In genomic region chr11:71052554-71052953, GRCm38 (mm10) we compare ENCODE assay signal across 10 mouse cellular contexts. TPM values are rescaled to one million over a fixed set of nuclear protein-coding genes. Genes with fewer than 3 reads are reported as not detected.
DNase-seq lines count a peak whose midpoint lies in the region; ATAC-seq and TF ChIP-seq lines count a peak whose summit lies in the region.
"Had no signal": no experiment of that assay in that cellular context is flagged by ENCODE, and none has a peak within 500 bp of the region (broad histone marks: within the 10 kb centered on the region; RNA-seq: fewer than 3 reads in every experiment).

No protein-coding gene starts in this region.

- no peak overlapping the region for H3K27ac ChIP-seq in intestine, postnatal 0 days (ENCODE audit: low read depth, low read length)
- H3K27ac ChIP-seq in intestine, embryonic 16.5 days (ENCODE audit: low read length) = no peak overlapping the region
- no peak overlapping the region for H3K27ac ChIP-seq in CH12.LX (ENCODE audit: insufficient read depth, low read depth)
- H3K27ac ChIP-seq: embryonic facial prominence, embryonic 13.5 days had no signal

- TF ChIP-seq EP300 in CH12.LX (IDR thresholded peaks at IDR 0.05; ENCODE audit: low read length) = no peak

- peak; percentile 74 for TF ChIP-seq CTCF in intestine, postnatal 0 days (IDR thresholded peaks at IDR 0.05; ENCODE audit: low read depth)
- peak; percentile 50 to 83 for TF ChIP-seq CTCF in CH12.LX (conservative IDR thresholded peaks at IDR 0.05 in 1 of 2, IDR thresholded peaks at IDR 0.05 in 1 of 2; ENCODE audit: low read depth in 2 of 2, low read length in 2 of 2)

- in situ Hi-C loops in CH12.LX (cut with MboI; ENCODE audit: low pct_ligation_motif_present, low pct_unique_long_range_greater_than_20kb, low sequenced_read_pairs) = no loop called here

- H3K27me3 ChIP-seq in intestine, postnatal 0 days (replicated peaks; ENCODE audit: control insufficient read depth, insufficient read depth, low read length) = no peaks in the 10 kb centered on the region
- no peaks in the 10 kb centered on the region for H3K27me3 ChIP-seq in intestine, embryonic 16.5 days (replicated peaks; ENCODE audit: control insufficient read depth, insufficient read depth, low read length)
- no peaks in the 10 kb centered on the region for H3K27me3 ChIP-seq in CH12.LX (replicated peaks)
- H3K27me3 ChIP-seq: embryonic facial prominence, embryonic 13.5 days had no signal

- H3K9ac ChIP-seq in intestine, postnatal 0 days (ENCODE audit: low read depth, low read length) = no peak overlapping the region
- no peak overlapping the region for H3K9ac ChIP-seq in intestine, embryonic 16.5 days (ENCODE audit: low read depth, low read length)
- H3K9ac ChIP-seq in CH12.LX (ENCODE audit: insufficient read depth, low read depth) = no peak overlapping the region
- H3K9ac ChIP-seq: embryonic facial prominence, embryonic 13.5 days had no signal

- dilution Hi-C loops in CH12.LX (cut with MboI; ENCODE audit: extremely low pct_ligation_motif_present, extremely low pct_unique_long_range_greater_than_20kb, low sequenced_read_pairs) = no loop called here

- no peaks in the 10 kb centered on the region for H3K4me1 ChIP-seq in intestine, postnatal 0 days (replicated peaks; ENCODE audit: control insufficient read depth, insufficient read depth, low read length)
- H3K4me1 ChIP-seq in intestine, embryonic 16.5 days (ENCODE audit: control insufficient read depth, insufficient read depth, low read length) = no peaks in the 10 kb centered on the region
- H3K4me1 ChIP-seq in CH12.LX (ENCODE audit: control insufficient read depth in 1 of 2, insufficient read depth in 2 of 2) = peaks cover 0 to 2% of the 10 kb centered on the region in 2 experiments; a peak in 1 of 4 replicates
- H3K4me1 ChIP-seq: embryonic facial prominence, embryonic 13.5 days had no signal

- ATAC-seq in intestine, postnatal 0 days = no peak
- ATAC-seq in intestine, embryonic 16.5 days = no peak
- ATAC-seq in megakaryocyte-erythroid progenitor cell, adult 5-6 weeks (replicated peaks; ENCODE audit: low FRiP score, low TSS enrichment, poor library complexity, severe bottlenecking) = no peak

- peak; percentile 94 for TF ChIP-seq RAD21 in CH12.LX (IDR thresholded peaks at IDR 0.05; ENCODE audit: low read depth, low read length)

- TF ChIP-seq POLR2A in CH12.LX (IDR thresholded peaks at IDR 0.05; ENCODE audit: low read depth, low read length) = no peak

- H3K36me3 ChIP-seq in intestine, postnatal 0 days (ENCODE audit: control insufficient read depth, insufficient read depth) = no peaks in the 10 kb centered on the region
- no peaks in the 10 kb centered on the region for H3K36me3 ChIP-seq in intestine, embryonic 16.5 days (ENCODE audit: control insufficient read depth, insufficient read depth, low read length)
- H3K36me3 ChIP-seq in CH12.LX (replicated peaks in 1 of 2; ENCODE audit: control insufficient read depth in 1 of 2, insufficient read depth in 1 of 2, low read length in 1 of 2) = no peaks in the 10 kb centered on the region
- H3K36me3 ChIP-seq: embryonic facial prominence, embryonic 13.5 days had no signal

- H3K4me3 ChIP-seq in intestine, postnatal 0 days (ENCODE audit: low read depth, low read length) = no peak overlapping the region
- no peak overlapping the region for H3K4me3 ChIP-seq in intestine, embryonic 16.5 days (ENCODE audit: low read length)
- no peak overlapping the region for H3K4me3 ChIP-seq in CH12.LX (replicated peaks in 1 of 3; ENCODE audit: low read depth in 2 of 3, low read length in 2 of 3, poor library complexity in 1 of 3)
- H3K4me3 ChIP-seq: embryonic facial prominence, embryonic 13.5 days had no signal

- H3K9me3 ChIP-seq in intestine, postnatal 0 days (ENCODE audit: control insufficient read depth) = no peaks in the 10 kb centered on the region
- no peaks in the 10 kb centered on the region for H3K9me3 ChIP-seq in intestine, embryonic 16.5 days (ENCODE audit: control insufficient read depth, low read length)
- H3K9me3 ChIP-seq in CH12.LX (replicated peaks; ENCODE audit: low read length) = no peaks in the 10 kb centered on the region
- H3K9me3 ChIP-seq: embryonic facial prominence, embryonic 13.5 days had no signal

- no peak overlapping the region for H3K4me2 ChIP-seq in intestine, postnatal 0 days (replicated peaks; ENCODE audit: low read depth)
- H3K4me2 ChIP-seq in intestine, embryonic 16.5 days (ENCODE audit: low read depth, low read length) = no peak overlapping the region
- no peak overlapping the region for H3K4me2 ChIP-seq in CH12.LX (ENCODE audit: insufficient read depth, low read depth, poor library complexity, severe bottlenecking)
- H3K4me2 ChIP-seq: embryonic facial prominence, embryonic 13.5 days had no signal

- peak; percentile 11 for DNase-seq in adrenal gland, adult 2 months
- no peak for DNase-seq in adrenal gland, postnatal 4 days (ENCODE audit: low spot score in 2 of 2)
- peak; percentile 51 for DNase-seq in CH12.LX (ENCODE audit: extremely low read depth)
- DNase-seq in induced T-regulatory cell, adult 2 months (ENCODE audit: low read depth) = peak; percentile 59
- no peak for DNase-seq in ovary, postnatal 14 days (ENCODE audit: low spot score)
- DNase-seq: kidney, adult 11 months had no signal

- no peaks in the 10 kb centered on the region for H3K79me2 ChIP-seq in CH12.LX (replicated peaks; ENCODE audit: control insufficient read depth, extremely low read depth, insufficient read depth, poor library complexity, severe bottlenecking)

- WGBS in intestine, postnatal 0 days = 0% methylated on average over 1 of the region's 1 CpGs
- 3% methylated on average over 1 of the region's 1 CpGs for WGBS in intestine, embryonic 16.5 days

TF ChIP-seq in CH12.LX, 34 proteins besides CTCF, POLR2A, EP300 and RAD21:
- TF ChIP-seq MAFK (IDR thresholded peaks at IDR 0.05; ENCODE audit: insufficient replicate concordance, low read length) (no peak), SMC3 (IDR thresholded peaks at IDR 0.05; ENCODE audit: low read depth, low read length) (peak; percentile 64)

RNA-seq across cellular contexts. Expression of gene 6330403K07Rik, which starts 19.2 kb away (rescaled TPM):
- total RNA-seq in adrenal gland, adult 2 months (2021) = 10 to 100 TPM in 1 of 2 experiments, 1 to 10 TPM in 1; 7.8 to 13.8 TPM
- polyA plus RNA-seq in adrenal gland, adult 2 months (2012; rRNA removed) = 7.4 and 9.2 TPM in 2 replicates
- total RNA-seq in adrenal gland, postnatal 4 days (2021) = 10 to 100 TPM; 24.6 to 28.5 TPM
- 17.6 and 20.4 TPM in 2 replicates for polyA plus RNA-seq in intestine, postnatal 0 days (2015; fragmentation: Nextera tagmentation; extraction: Ambion mirVana)
- polyA plus RNA-seq in intestine, embryonic 16.5 days (2015; fragmentation: Nextera tagmentation; extraction: Ambion mirVana) = 45.2 and 51.0 TPM in 2 replicates
- not detected in 2 replicates for total RNA-seq in CH12.LX (2012; rRNA removed)
- not detected in 2 replicates for total RNA-seq in CH12.LX (2014; rRNA removed)
- polyA plus RNA-seq in CH12.LX (2012; ENCODE audit: insufficient read length, low read depth) = 0.20 TPM in 1 of 2 replicates, not detected in the other
- total RNA-seq in megakaryocyte-erythroid progenitor cell, adult 5-6 weeks (2014; fragmentation: Nextera tagmentation) = not detected in 2 replicates
- total RNA-seq in megakaryocyte-erythroid progenitor cell, adult 5-6 weeks (2017) = not detected in 2 replicates

RNA-seq across cellular contexts. Expression of gene Derl2, which starts 32.9 kb away (rescaled TPM):
- 10 to 100 TPM; 81.4 to 86.1 TPM for total RNA-seq in adrenal gland, adult 2 months (2021)
- polyA plus RNA-seq in adrenal gland, adult 2 months (2012; rRNA removed) = 8.4 and 9.1 TPM in 2 replicates
- 10 to 100 TPM; 43.2 to 44.1 TPM for total RNA-seq in adrenal gland, postnatal 4 days (2021)
- polyA plus RNA-seq in intestine, postnatal 0 days (2015; fragmentation: Nextera tagmentation; extraction: Ambion mirVana) = 76.0 and 77.4 TPM in 2 replicates
- 65.8 and 66.4 TPM in 2 replicates for polyA plus RNA-seq in intestine, embryonic 16.5 days (2015; fragmentation: Nextera tagmentation; extraction: Ambion mirVana)
- total RNA-seq in CH12.LX (2012; rRNA removed) = 32.7 and 44.2 TPM in 2 replicates
- total RNA-seq in CH12.LX (2014; rRNA removed) = 132 TPM in 2 replicates
- 85.9 and 95.0 TPM in 2 replicates for polyA plus RNA-seq in CH12.LX (2012; ENCODE audit: insufficient read length, low read depth)
- total RNA-seq in megakaryocyte-erythroid progenitor cell, adult 5-6 weeks (2014; fragmentation: Nextera tagmentation) = 14.4 and 18.8 TPM in 2 replicates
- 31.0 and 39.3 TPM in 2 replicates for total RNA-seq in megakaryocyte-erythroid progenitor cell, adult 5-6 weeks (2017)

RNA-seq across cellular contexts. Expression of gene Mis12, which starts 33.1 kb away (rescaled TPM):
- total RNA-seq in adrenal gland, adult 2 months (2021) = 10 to 100 TPM; 16.8 to 22.5 TPM
- polyA plus RNA-seq in adrenal gland, adult 2 months (2012; rRNA removed) = 0.71 and 1.2 TPM in 2 replicates
- 10 to 100 TPM; 17.9 to 22.7 TPM for total RNA-seq in adrenal gland, postnatal 4 days (2021)
- 10.3 and 11.2 TPM in 2 replicates for polyA plus RNA-seq in intestine, postnatal 0 days (2015; fragmentation: Nextera tagmentation; extraction: Ambion mirVana)
- 27.9 and 35.2 TPM in 2 replicates for polyA plus RNA-seq in intestine, embryonic 16.5 days (2015; fragmentation: Nextera tagmentation; extraction: Ambion mirVana)
- total RNA-seq in CH12.LX (2012; rRNA removed) (23.4 and 32.7 TPM in 2 replicates), CH12.LX (2014; rRNA removed) (36.3 and 38.1 TPM in 2 replicates)
- 35.6 and 37.9 TPM in 2 replicates for polyA plus RNA-seq in CH12.LX (2012; ENCODE audit: insufficient read length, low read depth)
- total RNA-seq in megakaryocyte-erythroid progenitor cell, adult 5-6 weeks (2014; fragmentation: Nextera tagmentation) = 21.2 and 26.6 TPM in 2 replicates
- 30.4 and 32.5 TPM in 2 replicates for total RNA-seq in megakaryocyte-erythroid progenitor cell, adult 5-6 weeks (2017)

RNA-seq across cellular contexts. Expression of gene Dhx33, which starts 48.3 kb away (rescaled TPM):
- 10 to 100 TPM; 20.4 to 35.6 TPM for total RNA-seq in adrenal gland, adult 2 months (2021)
- polyA plus RNA-seq in adrenal gland, adult 2 months (2012; rRNA removed) = 28.0 and 46.2 TPM in 2 replicates
- 10 to 100 TPM; 32.4 to 32.6 TPM for total RNA-seq in adrenal gland, postnatal 4 days (2021)
- polyA plus RNA-seq in intestine, postnatal 0 days (2015; fragmentation: Nextera tagmentation; extraction: Ambion mirVana) = 3.5 and 3.6 TPM in 2 replicates
- 12.2 and 13.9 TPM in 2 replicates for polyA plus RNA-seq in intestine, embryonic 16.5 days (2015; fragmentation: Nextera tagmentation; extraction: Ambion mirVana)
- 34.4 and 45.8 TPM in 2 replicates for total RNA-seq in CH12.LX (2012; rRNA removed)
- 43.0 and 45.6 TPM in 2 replicates for total RNA-seq in CH12.LX (2014; rRNA removed)
- polyA plus RNA-seq in CH12.LX (2012; ENCODE audit: insufficient read length, low read depth) = 55.4 and 55.9 TPM in 2 replicates
- 34.9 and 44.1 TPM in 2 replicates for total RNA-seq in megakaryocyte-erythroid progenitor cell, adult 5-6 weeks (2014; fragmentation: Nextera tagmentation)
- 54.4 and 55.9 TPM in 2 replicates for total RNA-seq in megakaryocyte-erythroid progenitor cell, adult 5-6 weeks (2017)

Comparison
In these comparisons a context has a peak if more than half of its experiments do, and no peak if none do; other contexts are left out.
1. DNase-seq: peak in adrenal gland, adult 2 months (single experiment), CH12.LX (single experiment) and induced T-regulatory cell, adult 2 months (single experiment); none in adrenal gland, postnatal 4 days (0 of 2) and ovary, postnatal 14 days (single experiment).
2. RNA of gene 6330403K07Rik, which starts 19.2 kb away (total RNA-seq): 24.6 to 28.5 TPM in adrenal gland, postnatal 4 days and 7.8 to 13.8 TPM in adrenal gland, adult 2 months; not detected in CH12.LX and not detected in megakaryocyte-erythroid progenitor cell, adult 5-6 weeks; every median in the first group is over 4 times any median in the second.